Mouse (Mus musculus) E14TG2a.4 (cell line): ENCODE results near the gene Slc26a3.

Source experiments
- CTCF ChIP-seq: conservative IDR thresholded peaks from 2 replicates; pipeline ENCODE4 v1.5.1; 2014; ENCODE audit warnings: low read length
- NANOG ChIP-seq: IDR thresholded peaks from 2 replicates; pipeline ENCODE4 v1.6.1; 2014; ENCODE audit warnings: borderline replicate concordance, low read length, mixed read lengths
- POU5F1 ChIP-seq: IDR thresholded peaks from 2 replicates; pipeline ENCODE4 v1.6.1; 2014; ENCODE audit warnings: low read length, borderline replicate concordance

GRCm38 (mm10) chr12:31499314-31500131 lies 108.9 kb downstream of the Slc26a3 start, which contains the start of gene Cbll1:
- TF ChIP-seq CTCF (no peak), POU5F1 (no peak), NANOG (no peak)
